Mouse (Mus musculus) CH12.LX (cell line): ENCODE measurements around the gene Car11. TPM values are rescaled to one million over a fixed set of nuclear protein-coding genes. Genes with fewer than 3 reads are reported as not detected.

ENCODE experiments used
- DNase-seq: peaks from one replicate; pipeline ENCODE4 v3.0.0-alpha.2; 2013; ENCODE audit errors: extremely low read depth
- H3K27ac ChIP-seq: 2 replicates; pipeline ENCODE4 v1.5.1; 2012; ENCODE audit warnings: low read depth, mild to moderate bottlenecking, control low read depth, moderate library complexity; ENCODE audit not compliant: insufficient read depth
- H3K27me3 ChIP-seq: replicated peaks from 2 replicates; pipeline ENCODE3; 2012; ENCODE audit warnings: inconsistent platforms
- H3K36me3 ChIP-seq, 2 experiments: replicated peaks in 1 of 2; 2 replicates each; pipeline versions ENCODE3 to v1.6.1; 2012; ENCODE audit warnings: inconsistent platforms in 1 of 2, low read length in 1 of 2, mild to moderate bottlenecking in 1 of 2, mixed read lengths in 1 of 2, moderate library complexity in 1 of 2; ENCODE audit not compliant: control insufficient read depth in 1 of 2, insufficient read depth in 1 of 2
- H3K4me1 ChIP-seq, 2 experiments: 2 replicates each; pipeline ENCODE4 v1.6.1; 2012; ENCODE audit warnings: inconsistent platforms in 1 of 2, moderate library complexity in 1 of 2; ENCODE audit not compliant: insufficient read depth in 2 of 2, control insufficient read depth in 1 of 2
- H3K4me2 ChIP-seq: 2 replicates; pipeline ENCODE4 v1.6.1; 2012; ENCODE audit warnings: low read depth, mild to moderate bottlenecking, control low read depth; ENCODE audit not compliant: poor library complexity, insufficient read depth, severe bottlenecking
- H3K4me3 ChIP-seq, 3 experiments: fragments of 150-350 bp in 1 of 3; sonication (generic) in 1 of 3; replicated peaks in 1 of 3; 2 replicates each; pipeline versions ENCODE3 to v1.5.1; 2011 to 2012; ENCODE audit warnings: low read depth in 2 of 3, low read length in 2 of 3, mild to moderate bottlenecking in 2 of 3, moderate library complexity in 2 of 3, control low read depth in 1 of 3, improper control_type of control experiment in 1 of 3, inconsistent platforms in 1 of 3, mixed read lengths in 1 of 3; ENCODE audit not compliant: poor library complexity in 1 of 3
- H3K79me2 ChIP-seq: replicated peaks from 2 replicates; pipeline ENCODE4 v1.6.1; 2012; ENCODE audit warnings: mild to moderate bottlenecking, moderate library complexity; ENCODE audit not compliant: control insufficient read depth, poor library complexity, insufficient read depth, severe bottlenecking; ENCODE audit errors: extremely low read depth
- H3K9ac ChIP-seq: 2 replicates; pipeline ENCODE4 v1.6.1; 2012; ENCODE audit warnings: low read depth, mild to moderate bottlenecking, control low read depth, moderate library complexity; ENCODE audit not compliant: insufficient read depth
- H3K9me3 ChIP-seq: replicated peaks from 2 replicates; pipeline ENCODE3; 2012; ENCODE audit warnings: low read length, inconsistent platforms, mixed read lengths
- BHLHE40 ChIP-seq: IDR thresholded peaks from 2 replicates; pipeline ENCODE4 v1.6.1; 2011; ENCODE audit warnings: mild to moderate bottlenecking, low read depth, low read length, improper control_type of control experiment
- E2F4 ChIP-seq: IDR thresholded peaks from 2 replicates; pipeline ENCODE4 v1.6.1; 2011; ENCODE audit warnings: low read depth, low read length, improper control_type of control experiment; ENCODE audit not compliant: insufficient replicate concordance
- EP300 ChIP-seq: IDR thresholded peaks from 2 replicates; pipeline ENCODE4 v1.6.1; 2011; ENCODE audit warnings: low read length, improper control_type of control experiment
- GABPA ChIP-seq: IDR thresholded peaks from 2 replicates; pipeline ENCODE4 v1.6.1; 2012; ENCODE audit warnings: low read depth, low read length, improper control_type of control experiment, inconsistent platforms; ENCODE audit not compliant: insufficient replicate concordance
- HCFC1 ChIP-seq: IDR thresholded peaks from 2 replicates; pipeline ENCODE4 v1.6.1; 2012; ENCODE audit warnings: low read depth, mild to moderate bottlenecking, inconsistent platforms, low read length, improper control_type of control experiment
- IRF4 ChIP-seq: IDR thresholded peaks from 2 replicates; pipeline ENCODE4 v1.6.1; 2014; ENCODE audit warnings: low read depth, mild to moderate bottlenecking, inconsistent platforms, low read length, improper control_type of control experiment
- JUN ChIP-seq: IDR thresholded peaks from 2 replicates; pipeline ENCODE4 v1.6.1; 2011; ENCODE audit warnings: low read depth, mild to moderate bottlenecking, low read length, improper control_type of control experiment, moderate library complexity; ENCODE audit not compliant: insufficient read depth
- JUND ChIP-seq: conservative IDR thresholded peaks from 2 replicates; pipeline ENCODE4 v1.6.1; 2011; ENCODE audit warnings: low read depth, low read length, improper control_type of control experiment
- KAT2A ChIP-seq: IDR thresholded peaks from 2 replicates; pipeline ENCODE4 v1.6.1; 2012; ENCODE audit warnings: low read length, improper control_type of control experiment, inconsistent platforms; ENCODE audit not compliant: insufficient replicate concordance
- MAFK ChIP-seq: IDR thresholded peaks from 2 replicates; pipeline ENCODE4 v1.6.1; 2011; ENCODE audit warnings: low read length, improper control_type of control experiment; ENCODE audit not compliant: insufficient replicate concordance
- MEF2A ChIP-seq: IDR thresholded peaks from 2 replicates; pipeline ENCODE4 v1.6.1; 2014; ENCODE audit warnings: low read depth, mild to moderate bottlenecking, inconsistent platforms, low read length, improper control_type of control experiment, borderline replicate concordance
- MXI1 ChIP-seq: IDR thresholded peaks from 2 replicates; pipeline ENCODE4 v1.6.1; 2011; ENCODE audit warnings: mild to moderate bottlenecking, low read depth, low read length, improper control_type of control experiment
- MYC ChIP-seq: IDR thresholded peaks from 2 replicates; pipeline ENCODE4 v1.6.1; 2011; ENCODE audit warnings: low read depth, mild to moderate bottlenecking, improper control_type of control experiment, low read length
- NELFE ChIP-seq: IDR thresholded peaks from 2 replicates; pipeline ENCODE4 v1.6.1; 2011; ENCODE audit warnings: low read depth, low read length, improper control_type of control experiment
- NRF1 ChIP-seq: IDR thresholded peaks from 2 replicates; pipeline ENCODE4 v1.6.1; 2014; ENCODE audit warnings: low read depth, mild to moderate bottlenecking, inconsistent platforms, low read length, improper control_type of control experiment, moderate library complexity
- PAX5 ChIP-seq: IDR thresholded peaks from 2 replicates; pipeline ENCODE4 v1.6.1; 2012; ENCODE audit warnings: low read length, inconsistent platforms, mixed read lengths
- RCOR1 ChIP-seq: conservative IDR thresholded peaks from 2 replicates; pipeline ENCODE4 v1.6.1; 2012; ENCODE audit warnings: low read depth, mild to moderate bottlenecking, inconsistent platforms, low read length, improper control_type of control experiment
- SMC3 ChIP-seq: IDR thresholded peaks from 2 replicates; pipeline ENCODE4 v1.6.1; 2011; ENCODE audit warnings: low read depth, low read length, improper control_type of control experiment
- TCF12 ChIP-seq: IDR thresholded peaks from 2 replicates; pipeline ENCODE4 v1.6.1; 2014; ENCODE audit warnings: low read depth, mild to moderate bottlenecking, inconsistent platforms, low read length, improper control_type of control experiment
- USF1 ChIP-seq: IDR thresholded peaks from 2 replicates; pipeline ENCODE4 v1.6.1; 2014; ENCODE audit warnings: low read depth, mild to moderate bottlenecking, inconsistent platforms, low read length, improper control_type of control experiment
- ZKSCAN1 ChIP-seq: IDR thresholded peaks from 2 replicates; pipeline ENCODE4 v1.6.1; 2012; ENCODE audit warnings: low read depth, inconsistent platforms, low read length, improper control_type of control experiment, borderline replicate concordance
- ZMIZ1 ChIP-seq: IDR thresholded peaks from 2 replicates; pipeline ENCODE4 v1.6.1; 2012; ENCODE audit warnings: low read depth, mild to moderate bottlenecking, inconsistent platforms, low read length, improper control_type of control experiment
- ZNF384 ChIP-seq: IDR thresholded peaks from 2 replicates; pipeline ENCODE4 v1.6.1; 2012; ENCODE audit warnings: low read depth, low read length, improper control_type of control experiment, inconsistent platforms
- dilution Hi-C: fragments of 300-500 bp; cut with MboI; formaldehyde crosslinking; loops from 2 replicates; pipeline ENCODE4 v1.14.3; 2020; ENCODE audit warnings: low sequenced_read_pairs; ENCODE audit not compliant: extremely low pct_unique_long_range_greater_than_20kb, extremely low pct_ligation_motif_present
- in situ Hi-C: fragments of 300-500 bp; cut with MboI; formaldehyde crosslinking; loops from 3 replicates; pipeline ENCODE4 v1.14.3; 2019; ENCODE audit warnings: low sequenced_read_pairs, low pct_ligation_motif_present, low pct_unique_long_range_greater_than_20kb, mixed read lengths
- polyA plus RNA-seq: library from polyadenylated mRNA; unstranded; fragments of >175 nt; gene quantifications from 2 replicates; pipeline ENCODE4 v1.2.1, GENCODE M21; 2012; ENCODE audit warnings: low read depth; ENCODE audit not compliant: insufficient read length
- total RNA-seq, 2 experiments: library from RNA; depleted of rRNA; stranded (reverse); fragments of 300-350 nt in 1 of 2; fragments of >200 nt in 1 of 2; gene quantifications; 2 replicates each; pipeline ENCODE4 v1.2.3; 2012 to 2014

Gene Car11
- total and polyA plus RNA-seq, 3 experiments: not detected

GRCm38 (mm10) chr7:45712022-45712757 lies 12.5 kb downstream of the Car11 start:
- Histone ChIP-seq H3K9ac (no peak overlapping the region), H3K27ac (no peak overlapping the region), H3K27me3 (no peaks in the 10 kb centered on the region), H3K9me3 (no peaks in the 10 kb centered on the region), H3K36me3 (peaks cover 35 to 63% of the 10 kb centered on the region in 2 experiments), H3K4me1 (peaks cover 0 to 46% of the 10 kb centered on the region in 2 experiments; a peak in 2 of 4 replicates), H3K79me2 (peaks cover 26% of the 10 kb centered on the region), H3K4me2 (no peak overlapping the region), H3K4me3 (no peak overlapping the region)
- in situ Hi-C loops: no loop called here
- dilution Hi-C loops: no loop called here
- DNase-seq: no peak
- no peak for TF ChIP-seq BHLHE40
- TF ChIP-seq HCFC1: no peak
- no peak for TF ChIP-seq SMC3
- no peak for TF ChIP-seq GABPA
- no peak for TF ChIP-seq MEF2A
- TF ChIP-seq JUN: no peak
- no peak for TF ChIP-seq RCOR1
- TF ChIP-seq EP300: no peak
- TF ChIP-seq PAX5: no peak
- TF ChIP-seq USF1: no peak
- no peak for TF ChIP-seq KAT2A
- no peak for TF ChIP-seq ZNF384
- no peak for TF ChIP-seq ZMIZ1
- TF ChIP-seq TCF12: no peak
- no peak for TF ChIP-seq E2F4
- TF ChIP-seq JUND: no peak
- no peak for TF ChIP-seq IRF4

DNA sequence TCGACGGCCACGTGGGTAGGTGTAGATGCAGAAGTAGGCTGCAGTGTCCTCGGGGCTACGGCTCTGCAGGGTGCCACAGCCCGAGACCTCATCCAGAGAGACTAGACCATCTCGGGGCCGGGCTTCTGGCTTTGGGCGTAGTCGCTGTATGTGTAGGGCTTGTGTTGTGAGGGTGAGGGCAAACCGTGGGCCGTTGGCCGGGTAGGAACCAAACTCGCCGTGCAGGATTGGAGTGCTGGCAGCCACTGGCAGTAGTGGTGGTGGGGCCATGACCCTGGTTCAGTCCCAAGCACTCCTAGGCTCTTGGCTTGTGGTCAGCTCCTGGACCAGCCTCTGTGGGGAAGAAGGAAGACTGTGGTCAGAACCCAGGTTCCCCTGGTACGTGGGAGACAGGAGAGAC lies 13.8 kb downstream of the Car11 start:
- Histone ChIP-seq H3K9me3 (no peaks in the 10 kb centered on the region), H3K4me3 (no peak overlapping the region), H3K27ac (no peak overlapping the region), H3K27me3 (no peaks in the 10 kb centered on the region), H3K79me2 (peaks cover 31% of the 10 kb centered on the region), H3K36me3 (peaks cover 35 to 63% of the 10 kb centered on the region in 2 experiments), H3K4me1 (peaks cover 0 to 37% of the 10 kb centered on the region in 2 experiments; a peak in 2 of 4 replicates), H3K9ac (no peak overlapping the region), H3K4me2 (no peak overlapping the region)
- in situ Hi-C loops: no loop called here
- DNase-seq: no peak
- TF ChIP-seq JUND: no peak
- TF ChIP-seq MYC: no peak
- no peak for TF ChIP-seq MAFK
- TF ChIP-seq NRF1: no peak
- TF ChIP-seq MXI1: no peak
- no peak for TF ChIP-seq KAT2A
- TF ChIP-seq JUN: no peak
- TF ChIP-seq HCFC1: no peak
- TF ChIP-seq BHLHE40: no peak
- no peak for TF ChIP-seq ZKSCAN1
- no peak for TF ChIP-seq GABPA
- no peak for TF ChIP-seq NELFE
- TF ChIP-seq MEF2A: no peak
- TF ChIP-seq RCOR1: no peak
- TF ChIP-seq IRF4: no peak
- dilution Hi-C loops: no loop called here
